Mouse (Mus musculus) gastrocnemius, adult 2 months (tissue): Measurements from ENCODE around the gene B4galt4. TPM values are rescaled to one million over a fixed set of nuclear protein-coding genes. Genes with fewer than 3 reads are reported as not detected.

Experiments
- DNase-seq: peaks from one replicate; pipeline ENCODE4 v3.0.0; 2022
- H3K27ac ChIP-seq: fragments of 200-600 bp; 2 replicates; pipeline ENCODE4 v1.8.1; 2022; ENCODE audit warnings: mild to moderate bottlenecking
- H3K4me3 ChIP-seq: fragments of 200-600 bp; 2 replicates; pipeline ENCODE4 v1.8.1; 2022; ENCODE audit warnings: mild to moderate bottlenecking, moderate library complexity
- CTCF ChIP-seq: fragments of 200-600 bp; IDR thresholded peaks from 2 replicates; pipeline ENCODE4 v1.8.1; 2022; ENCODE audit warnings: antibody characterized with exemption, mild to moderate bottlenecking, moderate library complexity
- intact Hi-C: fragments of 180-260 bp; cut with DNase I; formaldehyde crosslinking; loops from one replicate; pipeline ENCODE4 v1.15.1; 2025
- long read RNA-seq, 2 experiments: library from polyadenylated mRNA; stranded (forward); transcript quantifications; one replicate each; pipeline ENCODE4 v2.0.0; 2021
- total RNA-seq, 2 experiments: library from RNA; stranded (reverse); gene quantifications; 2 replicates each; pipeline ENCODE4 v1.2.3; 2021

The B4galt4 gene
- 1 to 10 TPM; 3.3 to 7.0 TPM for total RNA-seq
- long read RNA-seq, experiment 1, transcript B4galt4-201 (7 exons, 2,304 nt) = major isoform, 5 of 9 reads
- long read RNA-seq, experiment 1, partial matches to known transcripts = 0 of 9 reads
- long read RNA-seq, experiment 1, other reads (novel, unspliced or antisense) = 1 of 9 reads
- long read RNA-seq, experiment 2, partial matches to known transcripts = 0 of 5 reads
- long read RNA-seq, experiment 2, other reads (novel, unspliced or antisense) = 1 of 5 reads

DNA sequence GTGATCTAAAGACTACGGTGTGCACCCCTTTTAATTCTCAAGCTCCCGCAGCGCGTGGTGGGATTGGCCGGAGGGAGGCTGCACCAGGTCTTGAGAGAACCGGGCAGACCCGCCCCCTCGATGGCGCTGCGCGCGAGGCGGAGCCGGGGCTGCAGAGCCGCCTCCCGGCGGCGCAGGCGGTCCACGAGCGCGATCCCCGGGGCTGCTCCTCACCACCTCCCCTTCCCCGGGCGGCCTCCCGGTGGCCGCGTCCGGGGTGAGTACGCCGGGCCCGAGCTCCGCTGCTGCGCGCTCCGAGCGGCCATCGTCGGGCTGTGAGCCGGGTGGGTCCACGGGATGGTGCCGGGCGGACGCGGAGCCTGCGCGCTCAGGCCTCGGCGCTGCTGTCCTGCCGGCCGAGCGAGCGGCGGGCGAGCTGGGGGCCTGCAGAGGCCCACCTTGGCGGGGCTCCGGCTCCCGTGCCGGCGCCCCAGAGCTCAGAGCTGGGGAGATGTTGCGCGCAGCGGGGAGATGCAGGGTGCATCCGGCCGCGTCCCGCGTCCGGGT, at the start of gene B4galt4:
Gene B4galt4 (plus strand): TSS at position 152 of the 546 bp plus-strand sequence.
- intact Hi-C loops = no loop called here
- peak; percentile 87 for DNase-seq
- Histone ChIP-seq H3K27ac (peak within 1 kb of the TSS; percentile 84), H3K4me3 (peak within 1 kb of the TSS; percentile 87)
- peak; percentile 32; the same call in 1 of the 2 replicates for TF ChIP-seq CTCF

GRCm38 (mm10) chr16:38694906-38695540, 47.0 kb upstream of the B4galt4 start:
- Histone ChIP-seq H3K4me3 (no peak overlapping the region), H3K27ac (no peak overlapping the region)
- DNase-seq = no peak
- intact Hi-C loops = no loop called here
- no peak for TF ChIP-seq CTCF

- intact Hi-C loops = no loop called here
- TF ChIP-seq CTCF = no peak
- no peak overlapping the region for H3K27ac ChIP-seq
- no peak overlapping the region for H3K4me3 ChIP-seq
- no peak for DNase-seq
Measured at GRCm38 (mm10) chr16:38695557-38695956, 46.5 kb upstream of the B4galt4 start.

- Histone ChIP-seq H3K27ac (no peak overlapping the region), H3K4me3 (no peak overlapping the region)
- TF ChIP-seq CTCF = no peak
- intact Hi-C loops = no loop called here
- DNase-seq = no peak
Measured at GRCm38 (mm10) chr16:38697611-38698010, 44.5 kb upstream of the B4galt4 start.

- DNase-seq = peak; percentile 34
- intact Hi-C loops = loop anchor here (10.0 kb wide), 1 partner anchor 66 kb away; no protein-coding TSS in a partner anchor
- TF ChIP-seq CTCF = no peak
- Histone ChIP-seq H3K4me3 (peak overlapping the region; percentile 46), H3K27ac (peak overlapping the region; percentile 40)
Measured at GRCm38 (mm10) chr16:38700392-38701162, 41.5 kb upstream of the B4galt4 start.

GRCm38 (mm10) chr16:38701492-38702185, 40.4 kb upstream of the B4galt4 start:
- no peak for TF ChIP-seq CTCF
- intact Hi-C loops = loop anchor here (10.0 kb wide), 1 partner anchor 67 kb away; no protein-coding TSS in a partner anchor
- Histone ChIP-seq H3K4me3 (peak overlapping the region; percentile 33), H3K27ac (peak overlapping the region; percentile 24)
- DNase-seq = no peak

GRCm38 (mm10) chr16:38702316-38702715, 39.7 kb upstream of the B4galt4 start:
- no peak for TF ChIP-seq CTCF
- peak overlapping the region; percentile 33; the same call in 1 of the 2 replicates for H3K4me3 ChIP-seq
- intact Hi-C loops = loop anchor here (10.0 kb wide), 1 partner anchor 68 kb away; no protein-coding TSS in a partner anchor
- DNase-seq = no peak
- H3K27ac ChIP-seq = peak overlapping the region; percentile 24

DNA sequence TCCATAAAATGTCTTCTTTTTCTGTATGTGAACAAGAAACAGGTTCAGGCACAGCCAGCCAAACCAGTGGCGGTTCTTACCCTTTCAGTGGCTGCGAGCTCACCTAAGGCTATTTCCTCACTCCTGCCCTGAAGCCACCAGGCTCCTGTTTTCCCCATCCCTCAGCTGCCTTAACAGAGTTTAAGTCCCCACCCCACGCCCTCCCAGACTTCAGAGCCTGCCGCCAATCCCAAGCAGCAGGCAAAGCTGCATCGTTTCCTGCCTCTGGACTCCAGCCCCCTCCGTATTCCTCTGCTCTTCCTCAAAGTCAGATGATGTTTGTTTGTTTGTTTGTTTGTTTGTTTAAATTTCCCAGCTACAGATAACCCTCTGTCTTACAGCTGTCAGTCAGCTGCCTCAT, 38.6 kb upstream of the B4galt4 start:
- Histone ChIP-seq H3K27ac (no peak overlapping the region), H3K4me3 (no peak overlapping the region)
- intact Hi-C loops = loop anchor here (10.0 kb wide), 1 partner anchor 69 kb away; no protein-coding TSS in a partner anchor
- no peak for DNase-seq
- TF ChIP-seq CTCF = no peak

DNA sequence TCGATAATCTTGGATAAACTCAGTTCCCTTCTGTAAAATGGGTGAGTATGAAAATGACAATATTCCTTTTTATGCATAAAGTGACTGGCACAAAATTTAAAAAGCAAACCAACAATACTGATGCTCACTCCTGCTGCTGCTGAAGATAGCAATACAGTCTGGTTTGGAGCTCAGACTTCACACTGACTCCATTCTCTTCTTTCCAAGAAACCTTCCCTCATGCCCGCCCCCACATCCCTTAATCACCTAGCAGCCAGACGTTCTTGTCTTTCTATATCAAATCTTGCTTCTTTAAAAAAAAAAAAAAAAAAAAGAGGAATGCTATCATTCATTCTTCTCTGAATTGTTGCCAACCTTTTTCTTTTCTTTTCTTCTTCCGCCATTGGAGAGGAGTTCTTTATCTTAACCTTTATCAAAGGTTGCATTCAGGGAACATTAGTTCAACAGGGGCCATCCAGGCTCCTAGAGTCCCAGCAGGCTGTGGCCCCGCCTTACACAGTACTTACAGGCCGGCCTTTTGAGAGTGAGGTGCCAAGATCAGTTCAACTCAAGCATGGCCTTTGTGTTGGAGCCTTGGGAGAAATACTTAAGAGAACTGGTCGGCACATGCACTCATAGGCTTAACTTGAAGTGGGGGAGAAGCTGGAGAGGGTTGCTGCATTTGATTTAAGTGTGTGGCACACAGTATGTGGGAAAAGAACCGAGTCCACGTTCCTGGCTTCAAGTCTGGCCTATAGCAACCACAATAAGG, 36.4 kb upstream of the B4galt4 start:
- H3K4me3 ChIP-seq = peak overlapping the region; percentile 37; the same call in 1 of the 2 replicates
- DNase-seq = no peak
- H3K27ac ChIP-seq = peak overlapping the region; percentile 67
- intact Hi-C loops = loop anchor here (10.0 kb wide), 1 partner anchor 71 kb away; no protein-coding TSS in a partner anchor
- TF ChIP-seq CTCF = no peak

DNA sequence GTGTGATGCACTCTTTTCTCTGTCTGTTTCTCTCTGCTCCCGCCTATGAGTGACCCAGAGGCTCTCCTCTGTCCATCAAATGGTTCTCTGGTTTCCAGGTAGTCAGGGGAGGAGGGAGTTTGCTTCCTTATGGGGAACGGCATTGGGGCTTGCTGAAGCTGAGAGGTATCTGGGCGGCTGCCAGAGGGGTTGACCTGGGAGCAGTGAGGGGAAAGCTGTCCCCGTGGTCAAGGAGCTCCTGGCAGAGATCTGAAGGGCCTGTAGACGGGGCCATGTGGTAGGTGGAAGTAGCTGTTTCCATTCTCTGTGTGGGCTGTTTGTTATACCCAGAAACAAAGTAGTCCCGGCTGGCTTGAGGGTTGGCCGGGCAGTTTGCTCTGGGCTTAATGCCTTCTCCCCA, 35.3 kb upstream of the B4galt4 start:
- peak; percentile 34 for DNase-seq
- TF ChIP-seq CTCF = no peak
- intact Hi-C loops = loop anchor here (10.0 kb wide), 1 partner anchor 72 kb away; no protein-coding TSS in a partner anchor
- peak overlapping the region; percentile 67 for H3K27ac ChIP-seq
- peak overlapping the region; percentile 37 for H3K4me3 ChIP-seq

DNA sequence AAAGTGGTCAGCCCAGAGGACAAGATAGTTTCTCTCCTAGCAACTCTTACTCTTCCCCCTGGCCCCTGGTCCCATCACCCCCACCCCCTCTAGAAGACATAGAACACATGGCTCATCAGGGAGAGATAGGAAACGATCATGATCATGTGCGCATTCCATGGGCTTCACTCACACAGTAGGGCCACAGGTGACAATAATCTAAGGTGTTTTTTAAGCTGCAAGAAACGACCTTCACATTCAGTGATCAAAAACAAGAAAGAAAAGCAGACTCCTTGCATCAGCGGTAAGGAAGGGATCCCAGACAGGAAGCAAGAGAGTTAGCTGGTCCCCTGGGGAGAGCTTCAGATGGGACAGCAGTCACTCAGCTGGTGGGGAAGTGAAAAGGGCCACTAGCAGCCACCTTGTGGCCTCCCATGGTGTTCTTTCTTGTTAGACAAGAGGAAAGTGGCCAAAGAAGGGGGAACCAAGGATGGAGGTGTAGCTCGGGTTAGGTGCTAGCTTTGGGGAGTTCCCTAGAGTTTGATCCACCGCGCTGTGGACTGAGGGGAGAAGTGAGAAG, 33.0 kb upstream of the B4galt4 start:
- intact Hi-C loops = loop anchor here (10.0 kb wide), 1 partner anchor 74 kb away; no protein-coding TSS in a partner anchor
- Histone ChIP-seq H3K27ac (peak overlapping the region; percentile 62; the same call in 1 of the 2 replicates), H3K4me3 (peak overlapping the region; percentile 90)
- TF ChIP-seq CTCF = peak; percentile 14; the same call in 1 of the 2 replicates
- DNase-seq = peak; percentile 28
